Mouse (Mus musculus) embryonic facial prominence, embryonic 13.5 days (tissue): Measurements from ENCODE around the gene Ppp1r26. TPM values are rescaled to one million over a fixed set of nuclear protein-coding genes. Genes with fewer than 3 reads are reported as not detected.
"Not testable (repeated sequence)": the region's sequence is repeated elsewhere in the genome, so short reads cannot be mapped to it uniquely, and the experiment has no call there.

Experiments
- ATAC-seq: fragments of 200-750 bp; cut with Nextera tagmentation; 2 replicates; pipeline ENCODE4 v1.8.0; 2017; ENCODE audit warnings: low read depth; ENCODE audit not compliant: insufficient number of reproducible peaks, insufficient read depth, low FRiP score, low TSS enrichment
- H3K27ac ChIP-seq: fragments of 300-500 bp; sonication (generic); 2 replicates; pipeline ENCODE4 v1.5.1; 2015; ENCODE audit warnings: moderate library complexity, mild to moderate bottlenecking, inconsistent platforms
- H3K27me3 ChIP-seq: fragments of 300-500 bp; sonication (generic); 2 replicates; pipeline ENCODE4 v1.6.1; 2015; ENCODE audit warnings: mild to moderate bottlenecking, inconsistent platforms
- H3K36me3 ChIP-seq: fragments of 300-500 bp; sonication (generic); 2 replicates; pipeline ENCODE4 v1.6.1; 2015; ENCODE audit warnings: mild to moderate bottlenecking, inconsistent platforms
- H3K4me1 ChIP-seq: fragments of 300-500 bp; sonication (generic); 2 replicates; pipeline ENCODE4 v1.6.1; 2015; ENCODE audit warnings: inconsistent platforms
- H3K4me2 ChIP-seq: fragments of 300-500 bp; sonication (generic); 2 replicates; pipeline ENCODE4 v1.6.1; 2015; ENCODE audit warnings: moderate library complexity, mild to moderate bottlenecking, inconsistent platforms
- H3K4me3 ChIP-seq: fragments of 300-500 bp; sonication (generic); 2 replicates; pipeline ENCODE4 v1.5.1; 2015; ENCODE audit warnings: mild to moderate bottlenecking, inconsistent platforms
- H3K9ac ChIP-seq: fragments of 300-500 bp; sonication (generic); 2 replicates; pipeline ENCODE4 v1.6.1; 2015; ENCODE audit warnings: mild to moderate bottlenecking, inconsistent platforms
- H3K9me3 ChIP-seq: fragments of 300-500 bp; sonication (generic); 2 replicates; pipeline ENCODE4 v1.6.1; 2016; ENCODE audit warnings: inconsistent platforms
- WGBS: fragments of 180-500 bp; shearing (Covaris S2); methylation state at CpG from one replicate; pipeline ENCODE4 v1.1.7; 2015; ENCODE audit warnings: mixed read lengths; 5-methylcytosine and 5-hydroxymethylcytosine counted together
- polyA plus RNA-seq: library from polyadenylated mRNA; unstranded; fragments of >200 nt; fragmentation: Nextera tagmentation; extraction: Ambion mirVana; gene quantifications from 2 replicates; pipeline ENCODE4 v1.2.1, GENCODE M21; 2015

The Ppp1r26 gene
- polyA plus RNA-seq, 1 experiment from 2014 or later: 7.5 TPM

DNA sequence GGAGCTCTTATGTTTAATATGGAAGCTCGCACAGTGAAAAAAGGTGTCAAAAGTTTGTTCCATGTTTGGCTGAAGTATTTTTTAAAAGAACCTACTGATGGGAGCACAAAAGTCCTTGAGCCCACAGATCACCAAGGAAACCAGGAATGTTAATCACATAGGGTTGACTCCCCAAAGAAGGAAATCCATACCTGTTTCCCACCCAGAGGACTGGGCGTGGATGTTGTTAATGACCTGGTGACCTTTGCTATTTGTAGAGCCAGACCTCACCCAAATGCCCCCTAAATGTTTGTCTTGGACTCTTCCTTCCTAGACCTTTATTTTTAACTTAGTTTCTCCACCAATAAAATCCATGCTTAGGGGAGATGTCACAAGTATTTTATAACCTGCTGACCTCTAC is 24.0 kb downstream of the Ppp1r26 start:
- H3K4me2 ChIP-seq: no peak overlapping the region

DNA sequence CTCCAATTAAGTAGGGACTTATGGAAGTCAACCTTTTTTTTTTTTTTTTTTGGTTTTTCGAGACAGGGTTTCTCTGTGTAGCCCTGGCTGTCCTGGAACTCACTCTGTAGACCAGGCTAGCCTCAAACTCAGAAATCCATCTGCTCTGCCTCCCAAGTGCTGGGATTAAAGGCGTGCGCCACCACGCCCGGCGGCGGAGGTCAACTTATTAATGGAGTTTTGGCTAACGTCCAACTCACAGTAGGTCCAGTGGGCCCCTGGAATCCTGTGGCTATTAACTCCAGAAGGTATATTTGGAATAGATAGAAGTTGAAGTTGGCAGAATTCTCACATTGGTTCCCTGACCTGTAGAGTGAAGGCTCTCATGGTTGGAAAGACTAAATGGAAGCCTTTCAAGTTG is 25.4 kb downstream of the Ppp1r26 start:
- not testable (repeated sequence) for H3K9ac ChIP-seq, H3K4me1 ChIP-seq, H3K4me3 ChIP-seq, H3K4me2 ChIP-seq, H3K27me3 ChIP-seq, ATAC-seq, H3K27ac ChIP-seq, H3K9me3 ChIP-seq
- WGBS: 93% methylated on average over 8 of the region's 8 CpGs
- peaks cover 43% of the 10 kb centered on the region for H3K36me3 ChIP-seq

More for the DNA sequence above, 24.0 kb downstream of the Ppp1r26 start:
- Histone ChIP-seq H3K27ac (no peak overlapping the region), H3K36me3 (peaks cover 43% of the 10 kb centered on the region), H3K4me1 (peaks cover 17% of the 10 kb centered on the region), H3K9ac (no peak overlapping the region), H3K4me3 (no peak overlapping the region), H3K27me3 (0 out of 2 replicates have a peak, but pooled peaks cover under 1% of the 10 kb centered on the region), H3K9me3 (0 out of 2 replicates have a peak, but pooled peaks cover 3% of the 10 kb centered on the region)
- ATAC-seq: no peak
- 88% methylated on average over 2 of the region's 2 CpGs for WGBS

DNA sequence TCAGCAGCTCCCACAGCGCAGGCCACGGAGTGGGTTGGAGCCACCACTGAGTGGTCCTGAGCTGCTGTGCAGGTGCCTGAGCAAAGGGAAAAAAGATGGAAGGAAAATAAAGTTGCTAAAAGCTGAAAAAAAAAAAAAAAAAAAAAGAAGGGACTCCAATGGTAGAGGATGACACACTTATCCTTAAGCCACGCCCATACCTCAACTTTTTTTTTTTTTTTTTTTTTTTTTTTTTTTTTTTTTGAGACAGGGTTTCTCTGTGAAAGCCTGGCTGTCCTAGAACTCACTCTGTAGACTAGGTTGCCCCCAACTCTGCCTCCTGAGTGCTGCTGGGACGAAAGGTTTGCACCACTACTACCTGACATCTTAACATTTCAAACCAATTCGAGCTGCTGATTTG is 31.4 kb downstream of the Ppp1r26 start:
- not testable (repeated sequence) for H3K27me3 ChIP-seq, H3K36me3 ChIP-seq, H3K9ac ChIP-seq, H3K4me2 ChIP-seq, H3K27ac ChIP-seq, H3K4me1 ChIP-seq, ATAC-seq, H3K9me3 ChIP-seq, H3K4me3 ChIP-seq
- WGBS: 93% methylated on average over 5 of the region's 5 CpGs

DNA sequence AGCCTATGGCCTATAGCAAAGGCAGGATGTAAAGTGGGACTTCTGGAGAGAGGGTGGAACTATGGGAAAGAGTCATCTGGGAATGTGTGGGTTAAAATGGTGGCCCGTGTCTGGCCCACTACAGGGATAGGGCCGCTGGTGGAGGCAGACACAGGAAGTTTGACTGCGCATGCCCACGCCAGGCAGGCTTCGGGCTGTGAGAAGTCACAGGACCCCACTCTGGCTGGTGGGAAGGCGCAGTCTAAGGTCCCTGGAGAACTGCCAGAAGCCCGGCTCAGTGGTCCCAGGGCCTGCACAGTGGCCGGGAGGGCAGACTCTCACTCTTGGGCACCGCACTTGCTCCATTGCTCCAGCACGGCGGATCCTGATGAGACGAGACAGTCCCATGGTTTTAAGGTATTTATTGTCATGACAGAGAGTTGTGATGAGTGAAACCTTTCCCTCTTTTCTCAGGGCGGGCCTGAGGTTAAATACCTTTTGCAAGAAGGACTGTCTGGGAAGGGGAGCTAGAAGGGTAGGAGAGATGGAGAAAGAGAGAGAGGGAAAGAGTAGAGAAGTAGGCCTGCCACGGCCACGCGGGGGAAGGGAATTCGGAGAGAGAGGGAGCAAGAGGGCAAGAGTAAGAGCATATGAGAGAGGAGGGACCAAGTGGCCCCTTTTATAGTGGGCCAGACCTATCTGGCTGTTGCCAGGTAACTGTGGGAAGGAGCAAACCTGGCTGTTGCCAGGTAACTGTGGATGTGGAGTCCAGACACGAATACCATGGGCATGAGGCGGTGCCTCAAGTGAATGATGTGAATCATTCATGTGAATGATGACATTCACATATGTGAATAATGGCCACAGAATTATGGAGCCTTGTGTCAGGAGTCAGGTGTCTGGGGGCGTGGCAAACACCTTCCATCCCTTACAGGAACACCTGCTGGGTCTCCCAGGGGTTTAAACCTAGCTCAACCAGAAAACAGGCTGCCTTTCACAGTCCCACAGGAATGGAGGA is 32.9 kb downstream of the Ppp1r26 start:
- ATAC-seq: no peak
- Histone ChIP-seq H3K4me3 (no peak overlapping the region), H3K27ac (no peak overlapping the region), H3K4me2 (no peak overlapping the region), H3K27me3 (no peaks in the 10 kb centered on the region), H3K9ac (no peak overlapping the region), H3K9me3 (no peaks in the 10 kb centered on the region), H3K4me1 (no peaks in the 10 kb centered on the region), H3K36me3 (no peaks in the 10 kb centered on the region)
- WGBS: 75% methylated on average over 20 of the region's 20 CpGs

DNA sequence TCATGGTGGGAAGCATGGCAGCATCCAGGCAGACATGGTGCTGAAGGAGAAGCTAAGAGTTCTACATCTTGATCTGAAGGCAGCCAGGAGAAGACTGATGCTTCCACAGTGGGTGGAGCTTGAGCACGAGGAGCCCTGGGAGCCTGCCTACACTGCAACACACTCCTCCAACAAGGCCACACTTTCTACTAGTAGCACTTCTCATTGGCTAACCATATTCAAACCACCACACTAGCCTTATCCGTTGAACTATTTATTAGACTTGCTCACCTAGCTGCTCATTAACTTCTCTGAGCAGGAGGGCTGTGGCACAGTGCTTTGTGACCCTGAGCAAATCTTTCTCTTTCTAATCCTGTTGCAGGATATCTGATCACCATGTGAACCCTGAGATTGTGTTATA is 37.3 kb downstream of the Ppp1r26 start:
- no peak overlapping the region for H3K4me2 ChIP-seq
- WGBS: 72% methylated on average over 2 of the region's 2 CpGs

DNA sequence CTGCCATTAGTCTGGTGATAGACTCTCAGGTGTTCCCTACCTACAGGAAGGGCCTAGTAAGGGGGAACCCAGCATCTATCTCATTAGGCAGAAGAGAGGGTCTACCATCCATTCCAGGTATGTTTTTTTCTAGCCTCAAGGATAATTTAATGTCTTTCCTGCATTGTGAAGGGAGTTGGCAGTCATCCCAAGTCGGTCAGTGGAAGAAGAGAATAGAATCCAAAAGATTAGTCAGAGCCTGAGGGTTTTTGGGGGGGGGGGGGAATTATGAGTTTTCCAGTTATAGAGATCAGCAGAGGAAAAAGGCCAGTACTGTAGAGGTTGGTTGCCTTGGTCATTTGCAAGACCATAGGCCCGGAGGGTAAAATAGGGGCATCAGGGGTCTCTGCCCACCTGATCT is 47.9 kb downstream of the Ppp1r26 start:
- H3K27me3 ChIP-seq: no peaks in the 10 kb centered on the region
- WGBS: 88% methylated on average over 2 of the region's 2 CpGs
- H3K9ac ChIP-seq: no peak overlapping the region
- no peak for ATAC-seq
- no peak overlapping the region for H3K4me3 ChIP-seq
- no peaks in the 10 kb centered on the region for H3K9me3 ChIP-seq
- H3K4me2 ChIP-seq: no peak overlapping the region
- no peak overlapping the region for H3K27ac ChIP-seq
- no peaks in the 10 kb centered on the region for H3K4me1 ChIP-seq
- no peaks in the 10 kb centered on the region for H3K36me3 ChIP-seq

More for the DNA sequence above, 37.3 kb downstream of the Ppp1r26 start:
- no peaks in the 10 kb centered on the region for H3K9me3 ChIP-seq
- no peaks in the 10 kb centered on the region for H3K27me3 ChIP-seq
- ATAC-seq: no peak
- H3K36me3 ChIP-seq: no peaks in the 10 kb centered on the region
- no peaks in the 10 kb centered on the region for H3K4me1 ChIP-seq
- no peak overlapping the region for H3K4me3 ChIP-seq
- no peak overlapping the region for H3K9ac ChIP-seq
- H3K27ac ChIP-seq: no peak overlapping the region

DNA sequence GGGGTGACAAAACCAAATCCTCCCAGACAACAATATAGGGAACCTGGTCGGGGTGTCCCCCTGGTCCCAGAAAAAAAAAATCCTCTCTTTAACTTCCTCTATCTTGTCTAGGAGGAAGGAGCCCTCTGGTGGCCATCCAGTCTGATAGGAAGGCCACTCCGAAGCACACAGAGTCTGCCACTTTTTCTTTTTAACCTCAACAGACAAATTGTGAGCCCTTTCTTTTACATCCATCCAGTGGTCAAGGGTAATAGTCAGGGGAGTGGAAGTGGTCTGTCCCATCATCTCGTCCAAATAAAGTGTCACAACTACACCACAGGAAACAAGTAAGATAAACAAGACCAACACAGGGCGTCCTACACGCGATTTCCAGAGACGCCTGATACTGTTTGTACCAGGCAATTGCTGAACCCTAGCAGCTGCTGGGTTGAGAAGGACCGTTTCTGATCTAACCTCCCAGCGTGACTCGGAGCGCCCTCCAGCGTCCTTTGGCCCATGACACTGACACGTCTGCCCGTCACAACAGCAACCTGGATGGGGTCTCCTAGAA is 48.7 kb downstream of the Ppp1r26 start:
- no peak for ATAC-seq
- no peak overlapping the region for H3K4me3 ChIP-seq
- H3K36me3 ChIP-seq: no peaks in the 10 kb centered on the region
- H3K4me2 ChIP-seq: no peak overlapping the region
- no peak overlapping the region for H3K27ac ChIP-seq
- H3K9me3 ChIP-seq: no peaks in the 10 kb centered on the region
- H3K4me1 ChIP-seq: no peaks in the 10 kb centered on the region
- H3K9ac ChIP-seq: no peak overlapping the region
- WGBS: 84% methylated on average over 14 of the region's 14 CpGs
- H3K27me3 ChIP-seq: no peaks in the 10 kb centered on the region

DNA sequence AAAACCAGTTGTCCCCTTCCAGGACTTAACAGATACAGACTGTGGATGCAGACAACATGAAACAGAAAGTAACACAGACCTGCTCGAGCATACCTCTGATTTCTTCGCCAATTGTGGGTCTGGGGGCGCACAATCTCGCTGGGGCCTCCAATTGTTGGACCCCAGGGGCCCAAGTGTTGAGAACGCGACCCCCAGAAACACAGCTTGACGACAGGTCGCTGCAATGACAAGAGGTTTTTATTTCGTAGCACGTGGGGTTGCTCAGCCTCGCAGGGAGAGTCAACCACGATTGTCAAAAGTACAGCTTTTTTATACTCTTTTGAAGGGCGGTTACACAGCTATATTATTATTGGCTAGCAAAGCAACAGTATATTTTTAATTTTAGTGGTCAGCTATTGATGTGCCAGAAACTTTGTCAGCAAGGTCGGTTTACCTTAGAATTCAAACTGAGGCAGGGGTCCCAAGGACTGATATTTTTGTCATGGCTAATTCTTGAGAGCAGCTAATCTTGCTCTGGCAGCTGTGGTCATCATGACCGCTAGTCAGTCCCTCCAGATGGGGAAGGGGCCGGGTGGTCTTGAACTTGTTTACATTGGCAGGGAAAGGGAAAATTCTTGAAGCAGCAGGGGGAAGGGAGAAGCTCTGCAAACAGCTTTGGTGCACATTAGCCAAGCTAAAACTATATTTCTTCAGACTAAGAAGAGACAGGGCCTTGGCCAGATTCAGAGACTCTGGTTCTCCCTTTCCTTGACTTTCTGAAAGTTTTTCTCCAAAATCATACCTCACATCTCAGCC is 49.4 kb downstream of the Ppp1r26 start:
- H3K4me2 ChIP-seq: no peak overlapping the region
- 80% methylated on average over 16 of the region's 16 CpGs for WGBS

DNA sequence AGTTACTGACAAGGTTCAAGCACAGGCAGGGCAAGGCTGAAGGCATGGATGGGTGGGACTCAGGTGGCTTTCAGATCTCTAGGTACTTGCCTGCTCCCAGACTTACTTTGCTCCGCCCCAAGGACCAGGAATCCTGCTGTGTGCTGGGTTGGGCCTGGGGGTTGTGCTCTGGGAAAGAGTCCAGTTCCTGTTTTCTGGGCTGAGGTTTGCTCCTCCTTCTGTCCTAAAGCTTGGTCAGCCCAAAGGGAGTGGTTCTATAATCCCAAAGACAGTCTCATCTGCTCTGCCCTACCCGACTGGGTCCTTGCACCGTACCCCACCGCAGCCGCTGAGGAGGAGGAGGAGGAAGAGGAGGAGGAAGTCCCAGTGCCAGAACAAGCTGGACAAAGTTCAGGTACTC is 50.1 kb downstream of the Ppp1r26 start, which contains the start of gene Gbgt1:
Gbgt1 (plus strand) TSS at position 221 of the 400 bp plus-strand sequence.
- no peak for ATAC-seq

More for the DNA sequence above, 49.4 kb downstream of the Ppp1r26 start:
- H3K4me1 ChIP-seq: no peaks in the 10 kb centered on the region
- no peak for ATAC-seq
- H3K27me3 ChIP-seq: no peaks in the 10 kb centered on the region
- no peak overlapping the region for H3K27ac ChIP-seq
- H3K36me3 ChIP-seq: no peaks in the 10 kb centered on the region
- H3K4me3 ChIP-seq: no peak overlapping the region
- no peaks in the 10 kb centered on the region for H3K9me3 ChIP-seq
- H3K9ac ChIP-seq: no peak overlapping the region

DNA sequence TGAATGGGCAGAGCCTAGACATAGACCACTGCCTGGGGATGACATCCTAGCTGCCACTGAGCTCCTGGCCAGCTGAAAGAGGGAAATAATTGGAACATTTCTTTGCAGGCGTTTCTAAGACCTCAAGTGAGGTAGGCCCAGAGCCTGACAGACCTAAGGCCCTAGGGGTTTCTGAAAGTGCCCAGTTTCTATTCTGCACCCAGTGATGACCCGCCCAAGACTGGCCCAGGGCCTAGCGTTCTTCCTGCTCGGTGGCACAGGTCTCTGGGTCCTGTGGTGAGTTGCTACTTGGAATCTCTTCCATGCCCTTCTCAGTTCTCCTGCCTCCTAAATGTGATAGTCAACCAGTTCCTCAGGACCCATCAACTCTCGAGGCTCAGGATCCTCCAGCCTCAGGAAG is 51.0 kb downstream of the Ppp1r26 start:
- WGBS: 81% methylated on average over 5 of the region's 5 CpGs
- Histone ChIP-seq H3K36me3 (no peaks in the 10 kb centered on the region), H3K27ac (no peak overlapping the region), H3K27me3 (no peaks in the 10 kb centered on the region), H3K9ac (no peak overlapping the region), H3K9me3 (no peaks in the 10 kb centered on the region), H3K4me2 (no peak overlapping the region), H3K4me1 (no peaks in the 10 kb centered on the region), H3K4me3 (no peak overlapping the region)
- ATAC-seq: no peak

More for the DNA sequence above, 50.1 kb downstream of the Ppp1r26 start, which contains the start of gene Gbgt1:
- Histone ChIP-seq H3K27ac (no peak within 1 kb of the TSS), H3K9ac (no peak within 1 kb of the TSS), H3K9me3 (no peaks in the 10 kb centered on the region), H3K4me3 (no peak within 1 kb of the TSS), H3K27me3 (no peaks in the 10 kb centered on the region), H3K4me1 (no peaks in the 10 kb centered on the region), H3K4me2 (no peak within 1 kb of the TSS), H3K36me3 (no peaks in the 10 kb centered on the region)
- WGBS: 74% methylated on average over 5 of the region's 5 CpGs

DNA sequence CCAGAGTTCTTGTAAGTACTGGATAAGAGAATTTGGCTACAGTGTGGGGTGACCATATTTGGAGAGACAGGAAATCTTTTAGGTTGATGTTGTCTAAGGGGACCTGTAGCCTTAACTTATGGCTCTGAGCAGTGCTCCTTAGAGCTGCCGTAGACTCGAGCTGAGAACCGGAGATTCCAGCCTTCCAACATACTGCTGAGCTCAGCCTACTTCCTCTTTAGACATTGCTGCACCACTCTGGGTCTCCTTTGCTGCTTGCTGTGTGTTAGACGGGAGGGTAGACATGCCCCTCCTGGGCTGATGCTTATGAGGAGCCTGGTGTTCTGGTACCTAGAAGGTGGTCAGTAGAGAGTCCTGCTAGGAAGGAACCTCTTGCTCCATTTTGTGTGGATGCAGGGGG is 51.8 kb downstream of the Ppp1r26 start:
- Histone ChIP-seq H3K36me3 (no peaks in the 10 kb centered on the region), H3K27ac (no peak overlapping the region), H3K27me3 (no peaks in the 10 kb centered on the region), H3K9me3 (no peaks in the 10 kb centered on the region), H3K4me1 (no peaks in the 10 kb centered on the region), H3K4me2 (no peak overlapping the region), H3K4me3 (no peak overlapping the region), H3K9ac (no peak overlapping the region)
- 75% methylated on average over 4 of the region's 4 CpGs for WGBS
- ATAC-seq: no peak
